Mouse (Mus musculus): ENCODE data around the gene Adamts13.

Gene Adamts13

GRCm38 (mm10) chr2:27037008-27037407, 63.8 kb downstream of the Adamts13 start:
- no peak for DNase-seq (ENCODE audit: low spot score)

DNA sequence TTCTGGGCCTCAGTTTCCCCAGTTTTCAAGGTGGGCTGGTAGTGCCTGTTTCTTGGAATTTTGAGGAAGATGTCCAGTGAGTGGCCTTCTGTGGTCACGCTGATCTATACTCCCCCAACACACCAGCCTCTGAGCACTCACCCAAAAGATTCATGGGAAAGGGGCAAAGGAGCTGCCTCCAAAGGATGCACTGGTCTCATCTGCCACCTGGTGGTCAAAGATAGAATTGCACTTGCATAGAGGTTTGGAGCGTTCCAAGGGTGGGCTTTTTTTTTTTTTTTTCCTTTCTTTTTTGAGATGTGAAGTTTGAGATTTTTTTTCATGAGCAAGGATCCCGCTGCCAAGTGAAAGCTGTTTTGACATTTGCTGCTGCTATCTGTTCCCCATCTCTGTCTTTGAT, 65.4 kb downstream of the Adamts13 start:
- peak; percentile 89 for DNase-seq (ENCODE audit: low spot score)

DNA sequence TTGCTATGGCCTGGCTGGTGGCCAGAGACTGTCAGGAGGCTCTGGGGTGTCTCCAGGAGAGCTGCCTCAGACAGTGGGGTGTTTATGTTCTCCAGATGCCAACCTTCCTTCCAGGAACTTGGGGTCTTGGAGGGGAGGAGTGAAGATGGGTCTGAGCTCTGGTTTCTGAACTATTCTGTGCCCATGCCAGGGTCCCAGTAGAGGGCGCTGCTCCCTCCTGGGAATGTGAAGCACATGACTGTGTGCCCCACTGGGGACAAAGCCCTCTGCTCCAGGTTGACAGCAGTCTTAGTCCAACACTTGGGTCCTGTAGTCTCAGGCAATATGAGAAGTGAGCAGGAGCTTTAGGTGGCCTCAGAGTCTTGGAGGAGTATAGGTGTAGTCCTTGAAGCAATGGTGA, 66.1 kb downstream of the Adamts13 start:
- peak; percentile 74 for DNase-seq (ENCODE audit: low spot score)

DNA sequence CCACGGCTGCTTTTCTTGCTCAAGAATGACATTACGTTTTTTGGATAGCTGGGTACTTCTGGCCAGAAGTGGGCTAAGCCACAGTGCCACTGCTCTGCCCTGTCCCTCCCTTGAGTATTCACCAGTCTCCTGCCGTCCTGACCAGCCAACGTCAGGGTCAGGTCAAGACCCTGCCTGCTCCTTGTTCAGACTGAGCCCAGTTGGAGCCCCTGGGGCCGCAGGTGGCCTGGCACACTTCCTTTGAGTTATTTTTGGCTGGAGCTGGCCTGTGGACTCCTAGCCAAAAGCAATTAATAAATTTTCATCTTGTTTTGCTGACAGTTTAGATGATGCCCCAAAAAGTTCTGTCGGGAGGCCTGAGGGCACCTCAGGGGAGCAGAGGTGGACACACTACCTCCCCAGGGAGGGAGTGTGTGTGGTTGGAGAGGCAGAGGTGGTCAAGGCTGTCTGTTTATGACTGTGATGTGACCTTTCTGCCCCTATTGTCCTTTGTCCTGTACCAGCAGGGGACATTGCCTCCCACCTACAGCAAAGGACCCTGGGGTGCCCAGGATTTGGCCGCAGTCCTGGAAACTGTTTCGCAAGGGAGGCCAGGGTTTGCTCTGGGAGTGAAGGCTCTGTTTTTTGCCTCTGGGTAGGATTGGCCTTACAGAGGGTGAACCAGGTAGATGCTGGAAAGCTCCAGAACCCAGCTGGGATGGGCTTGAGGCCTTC, 69.1 kb downstream of the Adamts13 start:
- no peak for DNase-seq (ENCODE audit: low spot score)

DNA sequence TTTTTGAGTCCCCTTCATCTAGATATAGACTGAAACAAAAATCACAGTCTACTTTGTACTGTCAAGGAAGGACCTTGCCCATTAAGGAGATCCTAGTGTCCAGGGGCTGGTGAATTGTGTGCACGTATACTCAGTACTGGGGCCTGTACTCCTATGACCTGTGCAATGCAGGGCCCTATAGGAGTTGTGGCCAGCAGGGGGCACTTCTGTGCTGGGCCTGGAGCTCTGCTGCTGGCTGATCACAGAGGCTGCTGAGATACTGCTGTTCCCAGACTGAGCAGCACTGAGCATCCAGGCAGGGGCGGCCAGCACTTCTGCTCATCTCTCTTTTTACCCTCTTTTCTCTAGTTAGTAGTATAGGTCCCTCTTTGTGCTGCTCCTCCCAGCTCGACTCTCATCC, 70.2 kb downstream of the Adamts13 start:
- peak; percentile 95 for DNase-seq (ENCODE audit: low spot score)

DNA sequence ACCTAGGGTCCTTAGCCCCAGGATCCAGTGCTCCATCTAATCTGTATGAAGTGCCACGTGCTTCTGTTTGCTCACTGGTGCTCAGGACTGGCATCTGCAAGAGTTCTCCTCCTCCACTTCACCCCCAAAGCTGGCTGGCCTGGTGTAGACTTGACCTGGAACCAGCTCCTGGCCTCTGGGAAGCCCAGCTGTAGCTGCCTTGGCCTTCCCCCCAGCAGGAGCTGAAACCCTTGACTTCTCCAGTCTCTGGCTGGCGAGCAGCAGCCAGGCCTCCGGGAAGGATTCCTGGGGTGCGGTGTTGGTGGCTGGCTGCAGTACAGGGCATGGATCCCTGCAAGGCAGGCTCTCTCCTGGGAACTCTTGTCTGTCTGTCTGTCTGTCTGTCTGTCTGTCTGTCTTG, 71.0 kb downstream of the Adamts13 start:
- no peak for DNase-seq (ENCODE audit: low spot score)

DNA sequence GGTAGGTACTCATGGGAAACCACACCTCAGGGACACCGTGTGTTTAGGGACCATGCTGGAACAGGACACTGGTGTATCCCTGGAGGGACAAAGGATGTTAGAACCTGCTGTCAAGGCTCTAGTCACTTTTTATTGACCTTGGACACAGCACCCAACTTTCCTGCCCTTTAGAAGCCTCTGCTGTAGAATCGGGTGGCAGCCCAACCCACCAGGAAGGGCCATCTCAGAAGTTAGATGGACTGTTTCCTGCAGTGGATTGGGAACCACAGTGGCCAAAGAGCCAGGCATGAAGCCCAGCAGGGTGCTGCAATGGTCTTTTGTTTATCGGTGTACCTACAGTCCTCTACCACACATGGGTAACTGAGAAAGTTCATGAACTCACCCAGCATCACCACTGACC, 71.4 kb downstream of the Adamts13 start:
- DNase-seq (ENCODE audit: low spot score): no peak

GRCm38 (mm10) chr2:27045979-27046770, 73.0 kb downstream of the Adamts13 start:
- peak; percentile 89 for DNase-seq (ENCODE audit: low spot score)

GRCm38 (mm10) chr2:27049408-27049807, 76.2 kb downstream of the Adamts13 start:
- no peak for DNase-seq (ENCODE audit: low spot score)

GRCm38 (mm10) chr2:27058251-27058650, 85.0 kb downstream of the Adamts13 start:
- no peak for DNase-seq (ENCODE audit: low spot score)

DNA sequence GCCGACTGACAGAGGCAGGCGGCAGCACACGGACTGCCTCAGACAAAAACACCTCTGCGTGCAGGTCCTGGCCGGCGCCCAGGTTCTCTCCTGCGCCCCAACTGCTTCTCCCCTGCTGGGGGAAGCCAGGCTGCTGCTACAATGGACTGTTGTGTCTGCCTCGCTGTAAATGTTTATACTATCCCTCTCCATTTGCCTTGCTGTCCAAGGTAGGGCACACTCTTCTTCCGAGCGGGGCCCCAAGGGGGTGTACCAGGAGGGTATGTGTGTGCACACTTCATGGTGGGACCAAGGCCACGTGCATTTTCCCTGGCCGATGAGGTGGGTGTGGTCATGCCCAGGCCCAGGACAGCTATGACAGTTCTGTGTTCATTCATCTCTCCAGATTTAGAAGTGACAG, 85.5 kb downstream of the Adamts13 start:
- no peak for DNase-seq (ENCODE audit: low spot score)

- no peak for DNase-seq (ENCODE audit: low spot score)
Observed at GRCm38 (mm10) chr2:27059187-27059586, 86.0 kb downstream of the Adamts13 start.
